Mouse (Mus musculus) natural killer cell, adult 2 months (primary cell): Measurements from ENCODE around the gene Ptk7.

Experiments used
- DNase-seq, 2 experiments: peaks; one replicate each; pipeline ENCODE4 v3.0.0; 2022; ENCODE audit warnings: low spot score in 2 of 2

Gene Ptk7

DNA sequence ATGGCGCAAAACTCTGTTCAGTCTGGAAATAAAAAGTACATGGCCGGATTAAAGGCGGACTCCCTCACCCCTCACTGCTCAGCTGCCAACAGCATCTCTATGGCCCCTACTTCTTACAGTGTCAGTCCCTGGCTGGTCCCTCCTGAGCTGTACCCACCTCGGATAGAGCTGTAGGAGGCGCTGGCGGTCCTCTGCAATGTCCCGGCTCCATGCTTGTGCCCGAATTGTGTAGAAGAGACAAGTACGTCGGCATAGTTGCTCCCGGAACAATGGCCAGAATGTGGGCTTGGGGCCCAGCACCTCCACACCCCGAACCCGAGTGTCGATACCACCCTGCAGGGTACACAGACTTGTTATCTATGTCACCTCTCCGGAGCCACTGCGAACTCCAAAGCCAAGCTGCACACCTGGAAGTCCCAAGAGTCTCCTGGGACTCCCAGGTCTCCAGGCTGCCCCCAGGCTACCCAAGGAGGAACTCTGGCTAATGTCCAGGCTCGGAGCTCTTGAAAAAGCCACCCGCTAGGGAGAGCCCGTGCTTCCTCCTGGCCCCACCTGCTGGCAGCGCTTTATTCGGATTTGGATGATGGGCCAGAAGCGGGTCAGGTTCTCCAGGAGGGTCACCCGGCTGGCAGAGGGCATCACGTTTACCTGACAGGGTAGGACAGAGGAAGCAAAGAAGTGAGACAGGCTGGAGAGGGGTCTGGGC is 107.2 kb downstream of the Ptk7 start:
- DNase-seq: no peak

DNA sequence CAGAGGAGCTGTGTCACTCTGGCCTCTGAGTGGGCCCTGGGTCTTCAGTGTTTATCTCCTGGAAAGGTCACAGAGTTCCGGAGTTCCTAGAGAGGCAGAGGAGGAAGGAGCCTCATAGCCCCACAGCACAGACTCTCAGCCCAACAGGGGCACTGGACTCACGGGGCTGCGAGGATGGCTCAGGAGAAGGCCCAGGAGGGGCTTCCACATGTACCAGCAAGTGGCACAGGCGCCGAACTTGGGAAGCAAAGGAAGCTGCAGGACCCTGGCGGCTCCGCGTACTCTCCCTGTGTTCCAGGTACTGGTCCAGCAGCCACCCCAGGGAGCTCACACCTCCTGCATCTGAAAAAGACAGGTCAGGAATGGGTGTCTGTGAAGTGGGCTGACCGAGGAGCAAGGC is 108.1 kb downstream of the Ptk7 start:
- no peak for DNase-seq

DNA sequence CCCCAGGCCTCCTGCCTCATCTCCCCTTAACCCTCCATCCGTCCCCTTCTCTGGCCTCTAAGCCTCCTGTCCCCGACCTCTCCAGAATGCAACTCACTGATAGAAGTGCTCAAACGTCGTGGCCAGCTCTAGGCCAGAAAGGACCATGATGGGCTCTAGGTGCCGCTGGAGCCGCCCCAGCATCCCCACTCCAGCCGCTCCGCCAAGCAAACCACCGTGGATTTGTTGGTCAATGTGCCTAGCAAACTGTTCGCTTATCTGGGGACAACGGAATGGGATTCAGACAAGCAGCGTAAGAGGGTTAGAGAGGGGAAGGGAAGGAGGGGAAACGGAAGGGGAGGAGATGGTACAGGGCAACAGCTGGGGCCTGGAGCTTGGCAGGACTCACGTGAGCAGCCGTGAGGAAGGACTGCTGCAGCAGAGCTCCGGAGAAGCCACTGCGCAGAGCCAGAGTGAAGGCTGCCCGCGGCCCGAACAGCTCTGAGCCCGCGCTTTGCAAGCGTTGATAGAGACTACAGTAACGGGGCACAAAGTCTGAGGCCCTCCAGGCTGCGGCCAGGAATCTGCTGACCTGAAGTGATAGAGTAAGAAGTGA is 108.8 kb downstream of the Ptk7 start:
- no peak for DNase-seq

DNA sequence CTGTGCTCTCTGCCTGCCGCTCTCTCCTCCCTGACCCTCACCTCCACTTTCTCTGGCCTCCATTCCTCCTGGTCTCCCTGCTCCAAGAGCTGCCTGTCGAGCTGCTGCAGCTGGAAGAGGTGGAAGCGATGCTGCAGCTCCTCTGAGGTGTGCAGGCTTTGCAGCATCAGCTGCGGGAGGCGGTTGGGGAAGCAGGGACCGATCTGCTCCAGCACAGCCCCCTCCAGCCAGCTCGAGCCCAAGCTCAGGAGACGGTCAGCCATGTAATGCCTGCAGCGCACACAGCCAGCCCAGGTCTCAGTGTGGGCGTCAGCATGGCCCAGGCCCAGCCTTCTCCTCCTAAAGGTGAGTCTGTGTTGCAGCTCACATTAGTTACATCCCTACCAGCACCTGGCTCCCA is 109.3 kb downstream of the Ptk7 start:
- no peak for DNase-seq
